Comparison of ENCODE assay signal across 15 mouse cellular contexts in genomic region chr11:106927950-106928349, GRCm38 (mm10).
"Had no signal": no experiment of that assay in that cellular context is flagged by ENCODE, and none has a peak within 500 bp of the region (broad histone marks: within the 10 kb centered on the region; RNA-seq: fewer than 3 reads in every experiment).

No protein-coding gene starts in this region.

- DNase-seq: layer of hippocampus, postnatal 36 days; liver, embryonic 13.5 days; lung, embryonic 14.5 days; right cerebral cortex, adult 18-20 months; right cerebral cortex, postnatal 25 days; thymus, adult 18-20 months; thymus, postnatal 36 days had no signal

- H3K4me3 ChIP-seq: left cerebral cortex, adult 2 months; liver, embryonic 13.5 days; midbrain, embryonic 12.5 days; midbrain, embryonic 15.5 days; neural tube, embryonic 12.5 days; neural tube, embryonic 15.5 days had no signal

- H3K4me2 ChIP-seq: liver, embryonic 13.5 days; lung, embryonic 14.5 days; midbrain, embryonic 12.5 days; midbrain, embryonic 15.5 days; neural tube, embryonic 12.5 days; neural tube, embryonic 15.5 days had no signal

- ATAC-seq: intestine, postnatal 0 days; lung, postnatal 0 days; midbrain, embryonic 15.5 days had no signal

- H3K9me3 ChIP-seq: liver, embryonic 13.5 days; midbrain, embryonic 12.5 days; midbrain, embryonic 15.5 days; neural tube, embryonic 12.5 days; neural tube, embryonic 15.5 days had no signal

- H3K27ac ChIP-seq: left cerebral cortex, adult 2 months; liver, embryonic 13.5 days; macrophage; midbrain, embryonic 12.5 days; midbrain, embryonic 15.5 days; neural tube, embryonic 12.5 days; neural tube, embryonic 15.5 days had no signal

- H3K27me3 ChIP-seq: liver, embryonic 13.5 days; midbrain, embryonic 12.5 days; midbrain, embryonic 15.5 days; neural tube, embryonic 12.5 days; neural tube, embryonic 15.5 days had no signal

- H3K36me3 ChIP-seq: liver, embryonic 13.5 days; midbrain, embryonic 12.5 days; midbrain, embryonic 15.5 days; neural tube, embryonic 12.5 days; neural tube, embryonic 15.5 days had no signal

- H3K4me1 ChIP-seq: midbrain, embryonic 12.5 days; midbrain, embryonic 15.5 days; neural tube, embryonic 12.5 days; neural tube, embryonic 15.5 days had no signal

- H3K9ac ChIP-seq: liver, embryonic 13.5 days; lung, embryonic 14.5 days; midbrain, embryonic 12.5 days; midbrain, embryonic 15.5 days; neural tube, embryonic 12.5 days; neural tube, embryonic 15.5 days had no signal
